Mouse (Mus musculus): ENCODE data around the gene Smndc1.

Smndc1 gene

GRCm38 (mm10) chr19:53414650-53415049, 24.3 kb upstream of the Smndc1 start:
- in situ Hi-C loops (cut with MboI, MseI): loop anchor here in 1 of 2 experiments (25.0 kb wide), 1 partner anchor 1848 kb away; the partner anchor contains the start of gene Acsl5

DNA sequence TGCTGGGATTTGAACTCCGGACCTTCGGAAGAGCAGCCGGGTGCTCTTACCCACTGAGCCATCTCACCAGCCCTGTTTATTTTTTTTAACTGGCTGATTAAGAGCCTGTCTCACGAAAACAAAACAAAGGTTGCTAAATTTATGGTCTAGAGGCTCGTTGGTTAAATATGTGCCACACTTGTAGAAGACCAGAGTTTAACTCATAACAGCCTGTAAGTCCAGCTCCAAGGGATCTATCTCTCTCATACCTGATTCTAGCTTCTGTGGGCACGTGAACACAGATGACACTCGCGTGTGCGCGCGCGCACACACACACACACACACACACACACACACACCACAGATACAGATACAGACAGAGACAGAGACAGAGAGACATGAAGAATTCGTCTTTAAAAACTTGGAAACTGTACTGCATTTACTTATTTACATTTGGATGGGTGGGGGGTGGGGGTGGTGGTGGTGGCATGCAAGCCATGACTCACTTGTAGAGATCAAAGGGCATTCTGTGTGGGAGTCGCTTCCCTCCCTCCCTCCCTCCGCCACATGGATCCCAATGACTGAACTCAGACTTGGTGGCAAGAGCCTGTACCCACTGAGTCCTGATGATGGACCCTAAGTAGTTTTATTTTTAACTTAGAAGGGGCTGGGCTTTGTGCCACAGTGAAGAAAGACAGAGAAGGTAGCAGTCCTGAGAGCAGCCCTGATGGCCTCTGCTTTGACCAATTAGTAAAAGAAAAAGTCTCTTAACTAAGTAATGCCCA, 23.4 kb upstream of the Smndc1 start:
- in situ Hi-C loops (cut with MboI, MseI): loop anchor here in 1 of 2 experiments (25.0 kb wide), 1 partner anchor 1849 kb away; the partner anchor contains the start of gene Acsl5

- in situ Hi-C loops (cut with MboI, MseI): loop anchor here in 1 of 2 experiments (25.0 kb wide), 1 partner anchor 1850 kb away; the partner anchor contains the start of gene Acsl5
Observed at GRCm38 (mm10) chr19:53412149-53412848, 21.9 kb upstream of the Smndc1 start.

GRCm38 (mm10) chr19:53409663-53410307, 19.4 kb upstream of the Smndc1 start:
- in situ Hi-C loops (cut with MboI, MseI): loop anchor here (10.0 to 25.0 kb wide), 2 partner anchors 165 to 1853 kb away; partner anchors contain the start of gene Acsl5 (in 1 of the 2)

DNA sequence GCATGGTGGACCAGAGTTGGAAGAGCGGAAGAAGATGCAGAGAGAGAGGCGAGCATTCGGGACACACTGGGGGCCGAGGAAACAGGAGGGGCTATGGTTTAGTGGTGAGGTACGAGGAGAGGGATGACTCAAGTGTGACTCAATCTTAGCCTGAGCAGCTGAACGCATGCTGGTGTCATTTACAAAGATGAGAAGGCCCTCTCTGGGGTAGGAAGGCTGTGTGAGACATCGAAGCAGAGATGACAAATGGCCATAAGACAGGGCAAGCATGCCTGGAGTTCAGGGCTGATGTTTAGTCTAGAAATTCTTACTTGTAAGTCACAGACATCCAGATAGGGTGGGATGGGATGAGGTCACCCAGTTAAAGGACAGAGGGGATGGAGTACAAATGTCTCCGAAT, 18.0 kb upstream of the Smndc1 start:
- in situ Hi-C loops (cut with MboI, MseI): loop anchor here (10.0 to 25.0 kb wide), 2 partner anchors 166 to 1854 kb away; partner anchors contain the start of gene Acsl5 (in 1 of the 2)

- in situ Hi-C loops (cut with MboI, MseI): loop anchor here (10.0 to 25.0 kb wide), 2 partner anchors 167 to 1855 kb away; partner anchors contain the start of gene Acsl5 (in 1 of the 2)
Observed at GRCm38 (mm10) chr19:53407350-53407749, 17.0 kb upstream of the Smndc1 start.

DNA sequence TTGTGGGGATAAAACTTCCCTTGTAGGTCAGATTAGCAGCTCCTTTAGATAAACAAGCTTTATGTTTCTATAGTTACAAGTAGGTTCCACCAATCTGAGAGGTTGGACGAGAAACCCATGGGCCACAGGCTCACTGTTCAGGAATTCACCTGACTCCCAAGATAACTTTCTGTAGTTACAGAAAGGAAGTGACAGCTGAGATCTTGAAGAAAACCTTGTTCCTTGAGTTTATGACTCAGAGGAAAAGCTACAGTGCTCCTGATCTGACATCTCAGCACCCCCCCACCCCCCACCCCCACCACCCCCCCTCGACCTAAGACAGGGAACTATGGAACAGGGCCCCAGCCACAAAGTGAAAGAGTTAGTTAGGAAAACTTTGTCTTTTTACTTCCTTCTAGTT, 15.4 kb upstream of the Smndc1 start:
- in situ Hi-C loops (cut with MboI, MseI): loop anchor here (10.0 to 25.0 kb wide), 2 partner anchors 169 to 1856 kb away; partner anchors contain the start of gene Acsl5 (in 1 of the 2)

GRCm38 (mm10) chr19:53404837-53405356, 14.5 kb upstream of the Smndc1 start:
- in situ Hi-C loops (cut with MboI, MseI): loop anchor here (10.0 to 25.0 kb wide), 2 partner anchors 170 to 1857 kb away; partner anchors contain the start of gene Acsl5 (in 1 of the 2)

GRCm38 (mm10) chr19:53404219-53404836, 13.9 kb upstream of the Smndc1 start:
- in situ Hi-C loops (cut with MboI, MseI): loop anchor here (10.0 to 25.0 kb wide), 2 partner anchors 170 to 1858 kb away; partner anchors contain the start of gene Acsl5 (in 1 of the 2)

DNA sequence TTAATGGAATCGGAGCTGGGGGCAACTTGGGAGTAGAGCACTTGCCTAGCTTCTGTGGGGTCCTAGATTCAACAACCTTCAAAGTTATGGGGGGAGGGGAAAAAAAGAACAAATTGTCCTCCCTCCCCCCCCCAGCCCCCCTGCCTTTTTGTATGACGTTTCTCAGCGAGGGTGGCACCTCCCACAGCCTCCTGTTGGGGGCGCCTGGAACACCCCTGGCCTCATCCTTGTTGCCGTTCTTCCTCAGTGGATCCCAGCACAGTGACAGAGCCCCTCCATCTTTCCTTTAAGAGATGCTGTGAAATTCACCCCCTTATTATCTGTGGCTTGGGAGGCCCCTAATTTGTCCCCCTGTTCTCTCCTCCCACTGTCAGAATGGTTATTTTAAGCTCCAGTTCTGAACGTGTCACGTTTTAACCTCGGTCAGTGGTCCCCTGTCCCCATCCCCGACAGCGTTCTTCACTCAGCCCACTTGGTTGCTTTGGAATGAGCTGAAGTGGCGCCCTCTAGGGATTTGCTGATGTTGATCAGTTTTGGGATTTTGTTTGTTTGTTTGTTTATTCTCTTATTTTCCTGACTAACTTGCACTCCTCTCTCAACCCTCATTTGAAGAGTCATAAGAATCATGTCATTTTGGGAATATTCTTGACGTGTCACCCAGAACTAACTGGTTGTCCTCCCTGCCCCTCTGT, 12.5 kb upstream of the Smndc1 start:
- in situ Hi-C loops (cut with MboI, MseI): loop anchor here (10.0 to 25.0 kb wide), 2 partner anchors 172 to 1859 kb away; partner anchors contain the start of gene Acsl5 (in 1 of the 2)

DNA sequence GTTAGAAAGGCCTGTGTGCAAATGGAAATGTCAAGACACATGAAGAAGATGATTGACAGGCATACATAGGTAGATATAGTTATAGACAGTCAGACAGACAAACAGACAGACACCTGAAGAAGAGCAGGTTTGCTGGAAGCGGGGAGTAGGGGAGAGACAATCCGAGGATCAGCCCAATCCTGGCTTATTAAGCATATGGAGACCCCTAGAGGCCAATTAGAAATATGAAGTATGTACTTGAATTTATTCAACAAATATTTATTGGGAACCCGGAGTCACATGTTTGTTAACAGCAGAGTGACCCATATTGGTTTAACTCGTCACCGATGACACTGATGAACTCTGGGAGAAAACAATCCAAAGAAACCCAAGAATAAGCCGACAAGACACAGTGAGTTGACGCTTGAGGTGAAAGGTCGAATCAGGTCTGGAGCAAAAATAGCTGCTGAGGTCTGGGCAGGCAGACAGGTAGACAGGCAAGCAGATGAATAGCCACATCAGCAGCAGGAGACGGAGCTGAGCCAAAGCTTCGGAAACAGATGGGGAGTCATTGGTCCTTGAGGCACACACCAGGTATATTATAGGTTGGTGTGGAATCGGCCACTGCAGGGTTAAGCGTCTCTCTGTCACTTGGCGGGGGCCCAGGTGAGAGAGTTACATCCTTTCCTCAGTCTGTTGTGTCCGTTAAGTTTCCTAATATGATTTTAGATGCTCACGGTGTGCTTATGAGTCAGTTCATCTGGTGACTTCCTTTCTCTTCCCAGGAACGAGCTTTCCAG, 10.1 kb upstream of the Smndc1 start:
- in situ Hi-C loops (cut with MboI, MseI): loop anchor here (10.0 to 25.0 kb wide), 2 partner anchors 174 to 1862 kb away; partner anchors contain the start of gene Acsl5 (in 1 of the 2)

GRCm38 (mm10) chr19:53399213-53399612, 8.8 kb upstream of the Smndc1 start:
- in situ Hi-C loops (cut with MboI, MseI): loop anchor here (5.0 kb wide), 2 partner anchors 73 to 188 kb away; partner anchors contain the start of gene Nutf2-ps1 (in 1 of the 2)

DNA sequence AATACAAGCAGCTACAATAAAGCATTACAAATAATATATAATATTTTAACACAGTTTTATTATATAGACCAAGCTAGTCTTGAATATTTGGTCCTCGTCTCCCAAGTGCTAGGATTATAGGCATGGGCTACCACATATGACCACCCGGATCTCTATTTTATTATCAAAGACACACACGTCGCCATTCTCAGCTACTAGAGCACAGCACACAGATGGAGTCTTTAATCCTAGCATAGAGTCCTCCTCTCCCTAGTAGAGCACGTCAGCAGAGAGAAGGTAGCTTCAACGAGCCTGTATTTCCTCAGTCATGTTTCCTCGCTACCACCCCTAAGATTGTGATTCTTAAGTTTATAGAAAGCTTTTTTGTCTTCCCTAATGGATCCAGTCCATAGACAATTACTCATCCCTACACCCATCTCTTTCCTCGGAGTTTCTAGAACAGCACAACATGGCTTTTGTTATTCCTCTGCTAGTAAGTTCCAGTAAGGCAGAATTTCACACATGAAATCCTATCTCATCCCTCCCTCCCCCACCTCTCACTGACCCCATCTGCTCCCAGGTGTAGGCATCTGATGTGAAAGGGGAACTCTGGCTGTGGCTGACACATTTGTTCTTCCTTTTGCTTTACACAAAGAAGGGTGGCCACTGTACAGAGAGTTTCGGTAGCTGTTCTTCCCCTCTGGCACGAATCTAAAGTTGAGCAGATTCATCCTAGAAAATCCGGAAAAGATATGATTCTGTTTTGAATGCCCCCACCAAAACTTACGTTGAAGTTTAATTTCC, 7.3 kb upstream of the Smndc1 start:
- in situ Hi-C loops (cut with MboI, MseI): loop anchor here (5.0 kb wide), 2 partner anchors 75 to 190 kb away; partner anchors contain the start of gene Nutf2-ps1 (in 1 of the 2)

- in situ Hi-C loops (cut with MboI, MseI): loop anchor here (5.0 kb wide), 2 partner anchors 76 to 191 kb away; partner anchors contain the start of gene Nutf2-ps1 (in 1 of the 2)
Observed at GRCm38 (mm10) chr19:53395805-53396204, 5.4 kb upstream of the Smndc1 start.

DNA sequence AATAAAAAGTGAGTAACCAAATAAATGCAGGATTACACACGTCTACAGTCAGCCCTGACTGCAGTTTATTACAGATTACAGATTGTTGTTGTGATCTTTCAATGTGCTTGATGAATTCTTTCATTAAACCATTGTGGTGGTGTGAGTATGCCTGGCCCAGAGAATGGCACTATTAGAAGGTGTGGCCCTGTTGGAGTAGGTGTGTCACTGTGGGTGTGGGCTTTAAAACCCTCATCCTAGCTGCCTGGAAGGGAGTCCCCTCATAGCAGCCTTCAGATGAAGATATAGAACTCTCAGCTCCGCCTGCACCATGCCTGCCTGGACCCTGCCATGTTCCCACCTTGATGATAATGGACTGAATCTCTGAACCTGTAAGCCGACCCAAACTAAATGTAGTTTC, 4.6 kb upstream of the Smndc1 start:
- in situ Hi-C loops (cut with MboI, MseI): loop anchor here (5.0 kb wide), 2 partner anchors 77 to 192 kb away; partner anchors contain the start of gene Nutf2-ps1 (in 1 of the 2)

GRCm38 (mm10) chr19:53394552-53394951, 4.2 kb upstream of the Smndc1 start:
- in situ Hi-C loops (cut with MboI, MseI): no loop called here

DNA sequence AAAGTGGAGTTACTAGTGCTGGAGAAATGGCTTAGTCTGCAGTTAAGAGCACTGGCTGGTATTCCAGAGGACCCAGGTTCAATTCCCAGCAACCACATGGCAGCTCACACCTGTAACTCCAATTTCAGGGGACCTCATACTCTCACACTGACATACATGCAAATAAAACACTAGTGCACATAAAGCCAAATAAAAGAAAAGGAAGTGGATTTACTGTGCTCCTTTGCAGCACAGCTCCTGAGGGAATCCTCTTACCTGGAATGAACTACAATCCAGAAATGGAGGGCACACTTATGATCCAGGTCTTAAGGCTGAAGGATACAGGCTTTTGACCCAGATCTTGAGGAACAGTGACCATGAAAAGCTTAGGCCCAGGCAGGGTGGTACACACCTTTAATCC, 3.3 kb upstream of the Smndc1 start:
- in situ Hi-C loops (cut with MboI, MseI): no loop called here
